Mouse (Mus musculus) CD8-positive naive resting alpha-beta T cell, adult 2 months (primary cell): ENCODE data around the gene Tmem26.

Experiments used
- DNase-seq, 2 experiments: peaks; one replicate each; pipeline ENCODE4 v3.0.0; 2022; ENCODE audit warnings: low read depth in 2 of 2, low spot score in 2 of 2

Gene Tmem26

DNA sequence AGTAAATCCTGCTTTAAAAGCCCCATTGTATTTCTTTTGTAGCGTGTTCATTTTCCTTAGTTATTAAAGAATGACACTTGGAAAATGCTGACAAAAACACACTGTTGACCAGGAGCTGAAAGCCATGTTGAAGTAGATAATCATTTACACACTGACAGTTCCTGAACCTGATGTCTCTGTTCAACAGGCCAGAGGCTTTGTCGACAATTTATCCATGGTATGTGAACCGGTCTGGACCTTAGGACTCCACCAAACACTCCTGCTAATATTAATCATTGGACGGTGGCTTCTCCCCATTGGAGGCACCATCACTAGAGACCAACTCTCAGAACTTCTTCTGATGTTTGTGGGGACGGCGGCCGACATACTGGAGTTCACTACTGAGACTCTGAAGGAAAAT lies 27.5 kb downstream of the Tmem26 start:
- DNase-seq: no peak

DNA sequence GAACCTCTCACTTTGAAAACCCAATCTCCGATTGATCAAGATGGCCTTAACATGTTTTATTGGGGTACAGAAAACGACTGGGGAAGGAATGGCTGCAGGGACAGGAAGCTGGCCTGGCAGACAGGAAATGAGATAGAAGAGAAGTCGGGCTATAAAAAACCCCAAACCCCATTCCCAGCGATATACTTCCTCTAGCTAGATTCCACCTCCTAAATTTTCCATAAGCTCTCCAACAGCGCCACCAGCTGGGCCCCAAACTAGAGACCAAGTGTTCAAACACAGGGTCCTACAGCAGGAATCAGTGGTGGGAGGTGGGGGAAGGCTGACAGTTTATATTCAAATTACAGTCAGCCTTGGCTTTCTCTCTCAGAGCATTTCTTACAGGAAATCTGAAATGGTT lies 35.8 kb downstream of the Tmem26 start:
- peak in 1 of 2 experiments; percentile 3 for DNase-seq

DNA sequence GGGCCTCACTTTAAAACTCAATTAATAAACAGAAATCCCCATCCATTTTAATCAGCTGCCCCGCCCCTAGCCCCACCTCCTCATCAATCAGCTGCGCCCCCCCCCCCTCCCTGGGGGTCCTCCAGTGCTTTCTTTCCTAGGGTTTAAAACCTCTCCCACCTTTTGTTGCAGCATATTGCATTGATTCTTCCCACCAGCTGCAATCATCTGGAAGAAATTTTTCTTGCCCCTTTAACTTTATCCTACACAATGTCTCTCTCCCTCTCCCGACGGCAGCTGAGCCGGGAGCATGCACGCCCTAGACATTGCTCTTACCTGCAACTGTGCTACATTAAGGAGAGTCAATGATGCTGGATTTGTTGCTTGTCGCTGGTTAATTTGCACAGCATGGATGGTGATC lies 36.3 kb downstream of the Tmem26 start:
- DNase-seq: no peak

DNA sequence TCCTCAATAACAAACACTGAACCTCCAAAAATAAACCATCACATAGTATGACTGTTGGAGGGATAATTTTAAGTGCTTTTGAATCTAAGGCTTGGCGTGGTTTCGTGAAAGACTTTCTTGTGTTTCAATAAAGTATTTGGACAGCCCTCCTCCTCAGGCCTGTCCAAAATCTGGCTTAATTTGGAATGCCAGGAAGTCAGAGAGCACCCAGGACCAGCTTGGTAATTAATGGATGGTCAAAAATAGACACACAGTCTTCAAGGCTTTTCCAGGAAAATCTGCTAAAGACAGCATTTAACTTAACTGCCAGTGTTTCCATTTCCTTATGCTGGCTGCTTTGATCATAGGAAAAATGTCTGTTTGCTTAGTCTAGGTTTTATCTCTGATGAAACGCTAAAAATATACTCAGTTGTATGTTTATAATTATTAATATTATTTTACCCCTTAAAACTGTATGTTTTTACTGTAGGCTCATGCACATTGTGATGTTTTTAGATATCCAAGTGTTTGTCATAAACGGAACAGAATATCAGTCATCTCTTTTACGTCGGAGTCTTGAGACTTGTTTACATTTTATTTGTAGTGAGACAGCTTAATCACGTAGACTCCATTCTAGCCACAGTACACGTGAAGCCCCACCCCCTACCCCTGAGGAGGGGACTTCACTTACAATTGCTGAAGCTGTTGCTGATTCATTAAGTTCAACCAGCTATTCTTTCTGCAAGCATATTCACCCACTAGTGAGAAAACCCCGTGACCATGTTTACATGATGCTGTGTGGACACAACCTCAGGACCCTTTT lies 57.8 kb downstream of the Tmem26 start:
- DNase-seq: no peak

DNA sequence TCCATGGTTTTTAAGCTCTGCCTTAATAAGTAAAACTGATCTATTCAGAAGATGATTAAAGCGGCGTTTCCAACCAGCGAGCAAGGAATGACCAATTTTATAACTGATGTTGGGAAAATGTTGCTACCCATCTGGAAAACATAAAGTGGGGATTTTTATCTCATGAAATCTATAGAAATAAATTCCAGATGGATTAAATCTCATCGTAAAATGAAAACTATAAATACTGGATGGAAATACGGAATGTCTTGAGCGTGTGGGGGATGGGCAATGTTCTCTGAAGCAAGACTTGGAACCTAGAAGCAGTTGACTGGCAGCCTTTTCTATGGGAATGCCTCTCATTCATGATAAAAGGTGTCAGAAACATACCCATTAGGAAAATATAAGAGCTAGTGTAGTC lies 59.3 kb downstream of the Tmem26 start:
- DNase-seq: no peak

DNA sequence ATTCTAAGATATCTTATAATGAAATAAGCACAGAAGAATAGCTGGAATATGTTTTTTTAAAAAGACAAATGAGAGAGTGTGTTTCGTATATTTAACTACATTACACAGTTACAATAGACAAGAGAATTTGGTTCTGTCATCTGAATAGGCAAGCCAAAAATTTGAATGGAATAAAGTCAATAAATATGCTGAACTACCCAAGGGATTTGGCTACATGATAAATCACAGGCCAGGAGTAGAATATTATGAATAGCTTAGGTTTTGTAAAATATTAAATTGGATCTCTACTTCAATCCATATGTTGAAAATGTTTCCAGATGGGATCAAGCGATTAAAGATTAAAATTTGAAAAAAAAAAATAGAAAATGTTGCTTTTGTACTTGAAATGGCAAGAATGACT lies 60.4 kb downstream of the Tmem26 start:
- no peak for DNase-seq

DNA sequence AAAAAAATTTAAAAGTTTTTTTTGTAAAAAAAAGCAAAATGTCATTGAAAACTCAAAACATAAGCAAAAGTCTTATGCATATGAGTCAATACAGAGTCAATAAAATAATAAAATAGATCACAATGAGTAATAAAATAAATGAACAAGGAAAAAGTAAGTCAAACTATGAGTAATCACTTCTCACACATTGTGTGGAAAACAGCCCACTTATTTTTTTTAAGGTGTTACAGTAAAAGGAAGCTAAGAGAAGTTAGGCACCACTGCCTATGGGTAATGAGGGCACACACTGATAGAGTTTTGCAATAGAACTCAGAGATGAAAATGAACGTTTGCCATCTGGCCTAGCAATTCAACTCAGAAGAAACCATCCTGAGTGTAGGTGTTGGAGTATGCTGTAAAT lies 61.0 kb downstream of the Tmem26 start:
- DNase-seq: no peak

DNA sequence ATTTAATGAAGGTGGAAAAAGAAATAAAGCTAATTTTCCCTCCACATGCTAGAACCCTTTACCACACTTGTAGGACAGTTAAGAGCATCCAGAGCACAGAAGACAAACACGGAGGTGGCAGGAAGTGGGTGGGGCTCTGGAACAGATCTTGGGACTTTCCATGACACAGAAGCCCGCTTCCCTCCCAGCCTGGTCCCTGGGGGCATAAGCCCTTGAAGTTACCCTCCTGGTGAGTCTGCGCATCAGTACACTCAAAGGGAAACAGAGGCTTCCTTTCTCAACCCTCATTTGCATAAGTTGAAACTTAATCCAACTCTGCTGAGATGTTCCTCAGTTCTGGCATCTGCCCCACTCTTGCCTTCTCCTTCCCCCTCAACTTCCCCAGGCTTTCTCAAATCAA lies 72.0 kb downstream of the Tmem26 start:
- DNase-seq: no peak

DNA sequence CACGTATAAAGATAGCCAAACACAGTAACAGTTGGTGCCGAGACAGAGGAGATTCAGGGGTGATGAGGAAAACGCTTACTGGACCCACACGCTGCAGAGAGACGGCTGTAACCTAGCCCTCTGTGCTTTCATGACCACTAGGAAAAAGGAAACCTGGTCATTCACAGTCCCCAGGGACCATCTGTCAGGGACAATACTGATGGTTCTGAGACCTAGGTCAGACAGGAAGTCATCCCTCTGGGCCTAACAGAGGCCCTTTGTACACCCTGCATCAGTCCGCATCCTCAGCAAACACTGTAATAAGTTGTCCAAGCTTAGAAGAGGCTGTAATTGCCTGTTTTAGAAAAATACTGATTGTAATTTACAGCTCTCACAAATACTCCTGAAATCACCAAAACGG lies 76.4 kb downstream of the Tmem26 start:
- DNase-seq: no peak

DNA sequence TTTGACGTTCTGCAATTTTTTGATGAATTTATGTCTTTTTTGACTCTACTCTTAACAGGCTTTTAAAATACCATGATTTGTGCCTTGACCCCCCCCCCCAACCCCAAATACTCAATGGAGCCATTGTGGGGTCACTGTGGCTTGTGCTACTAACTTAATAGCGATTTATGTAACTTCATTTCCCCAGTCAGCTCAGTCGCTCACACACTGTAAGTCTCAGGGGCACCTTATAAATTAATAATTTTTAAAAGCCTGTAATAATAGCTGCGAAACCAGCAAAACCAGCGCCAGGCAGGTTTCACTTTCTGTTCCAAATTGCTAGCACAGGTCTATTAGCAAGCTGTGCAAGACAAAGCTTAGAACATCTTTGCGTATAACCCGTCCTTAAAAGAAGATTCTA lies 76.9 kb downstream of the Tmem26 start:
- DNase-seq: no peak

DNA sequence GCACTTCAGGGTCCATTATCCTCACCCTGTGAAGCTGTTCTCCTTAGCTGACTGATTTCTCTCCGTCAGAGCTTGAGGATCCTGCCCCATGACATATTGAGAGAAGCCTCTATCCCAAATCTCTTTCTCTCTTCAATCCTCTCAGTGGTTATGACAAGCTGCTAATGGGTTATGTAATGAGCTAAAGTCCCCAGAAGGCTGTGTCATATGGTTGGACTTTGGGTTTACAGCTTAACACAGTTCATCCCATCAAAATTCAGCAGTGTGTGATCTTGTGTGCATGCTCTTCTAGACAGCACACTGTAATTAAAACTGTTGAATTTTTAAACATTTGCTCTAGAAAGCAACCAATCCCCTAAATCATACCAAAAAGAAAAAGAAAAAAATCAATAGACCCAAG lies 82.9 kb downstream of the Tmem26 start:
- DNase-seq: no peak

DNA sequence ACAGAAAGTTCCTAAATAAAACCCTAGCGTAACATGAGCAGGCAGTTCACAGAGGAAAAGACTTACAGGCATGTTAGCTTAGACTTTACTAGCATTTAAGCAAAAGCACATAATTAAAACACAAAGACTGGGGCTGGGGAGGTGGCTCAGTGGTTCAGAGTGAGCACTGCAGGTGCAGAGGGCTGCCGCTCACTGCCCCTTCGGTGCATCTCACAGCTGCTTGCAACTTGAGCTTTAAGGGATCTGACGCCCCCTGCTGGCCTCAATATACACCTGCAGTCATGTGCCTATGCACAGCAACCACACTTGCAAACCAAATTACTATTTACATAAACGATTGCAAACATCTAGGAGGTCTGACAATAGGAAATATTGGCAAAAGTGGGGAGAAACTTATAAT lies 87.5 kb downstream of the Tmem26 start:
- DNase-seq: no peak

DNA sequence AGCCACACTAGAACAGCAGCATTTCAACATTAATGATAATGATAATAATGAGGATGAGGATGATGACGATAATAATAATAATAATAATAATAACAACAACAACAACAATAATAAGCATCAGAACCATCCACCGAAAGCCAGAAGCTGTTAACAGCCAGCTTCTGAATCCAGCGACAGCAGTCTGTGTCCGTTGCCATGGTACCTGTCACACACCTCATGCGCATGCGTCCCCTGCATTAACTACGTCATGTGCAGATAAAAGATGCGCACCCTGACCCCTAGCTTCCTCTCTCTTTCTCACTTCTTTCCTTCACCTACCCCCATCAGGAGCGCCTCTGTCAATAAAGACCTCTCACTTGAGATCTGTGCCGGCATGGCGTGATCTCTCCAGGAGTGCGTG lies 89.3 kb downstream of the Tmem26 start:
- no peak for DNase-seq

DNA sequence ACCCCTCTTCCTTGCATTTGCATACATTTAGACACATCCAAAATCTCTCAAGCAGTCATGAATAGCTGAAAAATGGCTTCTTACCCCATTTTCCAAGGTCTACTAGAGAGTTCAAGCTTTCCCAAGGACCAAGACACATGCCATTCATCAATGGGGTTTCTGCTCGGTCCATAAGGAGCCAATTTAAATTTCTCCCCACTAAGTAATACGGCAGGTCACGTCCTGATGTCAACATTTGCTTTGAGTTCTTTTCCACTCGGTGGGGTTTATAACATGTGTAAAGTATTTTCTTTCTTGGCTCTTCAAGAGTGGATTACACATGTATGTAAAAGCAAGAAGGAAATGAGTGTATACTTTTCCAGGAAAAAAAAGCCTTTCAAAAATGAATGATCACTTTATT lies 93.8 kb downstream of the Tmem26 start:
- no peak for DNase-seq

DNA sequence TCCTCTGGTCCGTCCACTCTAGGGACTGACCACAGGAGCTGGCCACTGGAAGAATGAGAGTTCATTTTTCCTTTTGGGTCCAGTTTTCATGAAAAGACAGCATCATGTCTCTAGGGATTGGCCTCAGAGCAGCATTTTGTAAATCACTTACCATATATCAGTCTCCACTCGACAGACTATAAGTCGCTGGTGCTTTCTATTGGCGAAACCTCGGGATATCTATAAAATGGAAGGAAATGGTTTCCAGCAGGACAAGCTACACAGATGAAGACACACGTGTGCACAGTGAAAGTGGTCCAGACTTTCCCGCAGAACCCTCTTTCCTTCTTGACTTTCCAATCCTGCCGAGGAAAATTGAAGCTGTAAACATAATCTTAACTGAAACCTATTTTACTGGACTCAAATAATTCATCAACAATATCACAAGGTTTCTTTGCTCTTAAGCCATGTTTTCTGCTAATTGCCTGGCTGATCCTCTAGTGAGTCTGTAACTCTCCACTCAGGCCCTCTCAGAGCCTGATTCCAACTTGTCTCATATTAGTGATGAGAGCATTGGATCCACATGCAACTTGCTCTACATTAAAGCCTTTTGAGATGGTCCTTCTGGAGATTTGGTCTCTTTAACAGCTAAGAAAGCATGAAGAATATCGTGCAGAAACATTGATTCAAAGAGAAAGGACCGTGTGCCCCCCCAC lies 94.8 kb downstream of the Tmem26 start:
- DNase-seq: no peak

DNA sequence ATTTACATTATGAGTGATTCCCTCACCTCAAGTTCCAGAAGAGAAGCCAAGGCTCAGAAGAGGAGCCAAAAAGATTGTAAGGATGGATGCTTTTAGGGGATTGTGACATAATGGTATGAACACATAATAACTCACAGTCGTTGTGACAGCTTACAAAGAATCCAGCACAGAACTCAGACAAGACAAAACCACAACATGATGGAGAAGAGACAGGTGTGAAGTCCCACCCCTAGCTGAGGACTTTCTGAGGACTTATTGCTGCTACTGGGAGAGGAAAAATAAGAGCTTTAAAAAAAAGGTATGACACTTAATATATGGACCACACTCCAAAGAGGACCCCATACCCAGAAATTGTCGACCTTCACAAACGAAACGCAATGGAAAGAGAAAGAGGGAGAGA lies 101.1 kb downstream of the Tmem26 start:
- no peak for DNase-seq
